Mouse (Mus musculus): ENCODE results near the gene Shb. TPM values are rescaled to one million over a fixed set of nuclear protein-coding genes. Genes with fewer than 3 reads are reported as not detected.

The Shb gene
- total and polyA plus RNA-seq, 2 experiments: 17.1 to 42.1 TPM

DNA sequence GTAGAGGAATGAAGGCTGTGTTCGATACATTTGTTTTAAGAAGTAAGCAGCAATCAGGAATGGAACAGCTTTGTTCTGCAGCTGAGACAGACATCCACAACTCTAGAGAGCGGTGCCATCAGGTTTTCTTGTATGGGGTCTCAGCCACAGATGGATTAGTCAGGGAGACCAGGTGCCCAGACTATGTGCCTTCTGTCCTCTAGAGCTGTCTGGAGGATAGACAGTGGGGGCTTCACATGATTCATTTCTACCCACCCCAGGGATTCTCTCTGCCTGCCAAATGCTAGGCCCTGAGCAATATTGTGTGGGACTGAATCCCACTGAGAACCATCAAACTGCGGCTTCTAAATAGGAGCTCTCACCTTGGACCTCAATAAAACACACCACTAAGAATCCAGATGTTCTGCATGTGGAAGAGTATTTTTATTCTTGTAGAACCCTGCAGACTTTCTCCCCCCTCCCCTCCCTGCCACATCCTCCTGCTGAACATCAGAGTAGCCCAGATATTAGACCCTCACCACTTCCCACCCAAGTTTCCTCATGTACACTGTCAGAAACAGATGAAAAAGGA is 11.3 kb upstream of the Shb start:
- H3K9ac ChIP-seq (ENCODE audit: low read depth, low read length): no peak overlapping the region
- H3K27me3 ChIP-seq (ENCODE audit: control insufficient read depth, insufficient read depth, low read length): no peaks in the 10 kb centered on the region
- no peak for DNase-seq (ENCODE audit: extremely low read depth, low read depth, low spot score)
- TF ChIP-seq POLR2A (IDR thresholded peaks at IDR 0.05; ENCODE audit: extremely low read depth, insufficient read depth, low read length) (no peak), CTCF (IDR thresholded peaks at IDR 0.05; ENCODE audit: low read depth, low read length) (no peak)
- H3K27ac ChIP-seq (replicated peaks; ENCODE audit: insufficient read depth, low read depth, low read length): no peak overlapping the region
- no peaks in the 10 kb centered on the region for H3K79me2 ChIP-seq (ENCODE audit: control insufficient read depth, insufficient read depth, low read length)
- H3K36me3 ChIP-seq (ENCODE audit: control insufficient read depth, insufficient read depth, low read length): no peaks in the 10 kb centered on the region
- H3K4me1 ChIP-seq (ENCODE audit: control insufficient read depth, insufficient read depth, low read length): no peaks in the 10 kb centered on the region
- no peak overlapping the region for H3K4me3 ChIP-seq (ENCODE audit: insufficient read depth, low read depth, low read length)
- 100% methylated on average over 3 of the region's 3 CpGs for WGBS

DNA sequence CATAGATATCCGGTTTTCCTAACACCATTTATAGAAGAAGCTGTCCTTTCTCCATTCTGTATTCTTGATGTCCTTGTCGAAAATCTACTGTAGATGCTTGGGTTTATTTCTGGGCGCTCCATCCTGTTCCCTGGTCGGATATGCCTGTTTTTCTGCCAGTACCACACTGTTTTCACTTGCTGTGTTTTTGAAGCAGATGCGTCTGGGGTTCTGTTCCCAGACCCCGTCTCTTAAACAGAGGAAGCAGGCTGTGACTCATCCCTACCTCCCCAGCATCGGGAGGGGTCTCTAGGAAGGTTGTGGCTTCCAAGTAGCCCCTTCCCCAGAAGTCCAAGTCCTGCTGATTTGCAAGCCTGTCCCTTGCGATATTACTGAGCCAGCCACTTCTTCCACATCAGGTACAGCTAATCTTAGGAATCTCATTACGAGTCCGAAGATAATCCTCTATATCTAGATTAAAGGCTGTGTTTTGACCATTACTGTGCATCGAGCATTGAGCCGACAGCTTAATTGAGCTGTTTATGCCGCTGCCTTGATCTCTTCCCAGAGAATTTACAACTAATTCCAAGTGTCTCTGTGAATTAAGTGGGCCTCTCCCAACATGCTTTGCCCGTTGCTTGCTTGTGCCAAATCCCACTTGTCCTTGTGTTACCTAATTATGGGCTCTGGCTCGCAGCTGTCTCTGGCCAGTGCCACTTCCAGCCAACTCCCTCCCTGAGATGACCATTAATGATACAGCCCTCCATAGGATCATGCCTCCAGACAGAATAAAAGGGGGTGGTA is 8.1 kb upstream of the Shb start:
- no peak overlapping the region for H3K27ac ChIP-seq (replicated peaks; ENCODE audit: insufficient read depth, low read depth, low read length)
- no peak for DNase-seq (ENCODE audit: extremely low read depth, low read depth, low spot score)
- H3K79me2 ChIP-seq (ENCODE audit: control insufficient read depth, insufficient read depth, low read length): no peaks in the 10 kb centered on the region
- no peaks in the 10 kb centered on the region for H3K27me3 ChIP-seq (ENCODE audit: control insufficient read depth, insufficient read depth, low read length)
- no peaks in the 10 kb centered on the region for H3K4me1 ChIP-seq (ENCODE audit: control insufficient read depth, insufficient read depth, low read length)
- H3K36me3 ChIP-seq (ENCODE audit: control insufficient read depth, insufficient read depth, low read length): no peaks in the 10 kb centered on the region
- H3K4me3 ChIP-seq (ENCODE audit: insufficient read depth, low read depth, low read length): no peak overlapping the region
- TF ChIP-seq POLR2A (IDR thresholded peaks at IDR 0.05; ENCODE audit: extremely low read depth, insufficient read depth, low read length) (no peak), CTCF (IDR thresholded peaks at IDR 0.05; ENCODE audit: low read depth, low read length) (no peak)
- H3K9ac ChIP-seq (ENCODE audit: low read depth, low read length): no peak overlapping the region
- whole genome bisulfite sequencing: 89% methylated on average over 15 of the region's 15 CpGs

DNA sequence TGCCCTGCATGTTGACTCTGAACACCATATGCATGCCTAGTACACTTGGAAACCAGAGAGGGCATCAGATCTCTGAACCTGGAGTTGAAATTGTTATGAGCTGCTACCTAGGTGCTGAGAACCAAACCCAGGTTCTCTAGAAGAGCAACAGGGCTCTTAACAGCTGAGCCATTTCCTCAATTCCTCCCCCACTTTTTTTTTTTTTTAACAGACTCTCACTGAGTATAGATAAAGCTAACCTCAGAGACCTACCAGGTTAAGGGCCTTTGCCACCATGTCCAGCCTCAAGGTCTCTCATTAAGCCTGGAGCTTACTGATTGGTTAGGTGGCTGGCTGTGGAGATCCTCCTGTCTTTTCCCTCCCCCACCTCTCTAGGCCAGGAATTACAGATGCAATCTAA is 6.9 kb upstream of the Shb start:
- Histone ChIP-seq H3K4me3 (ENCODE audit: insufficient read depth, low read depth, low read length) (no peak overlapping the region), H3K27me3 (ENCODE audit: control insufficient read depth, insufficient read depth, low read length) (no peaks in the 10 kb centered on the region), H3K4me1 (ENCODE audit: control insufficient read depth, insufficient read depth, low read length) (no peaks in the 10 kb centered on the region), H3K9ac (ENCODE audit: low read depth, low read length) (no peak overlapping the region), H3K79me2 (ENCODE audit: control insufficient read depth, insufficient read depth, low read length) (no peaks in the 10 kb centered on the region), H3K36me3 (ENCODE audit: control insufficient read depth, insufficient read depth, low read length) (no peaks in the 10 kb centered on the region), H3K27ac (replicated peaks; ENCODE audit: insufficient read depth, low read depth, low read length) (no peak overlapping the region)
- no peak for DNase-seq (ENCODE audit: extremely low read depth, low read depth, low spot score)
- TF ChIP-seq CTCF (IDR thresholded peaks at IDR 0.05; ENCODE audit: low read depth, low read length) (no peak), POLR2A (IDR thresholded peaks at IDR 0.05; ENCODE audit: extremely low read depth, insufficient read depth, low read length) (no peak)

DNA sequence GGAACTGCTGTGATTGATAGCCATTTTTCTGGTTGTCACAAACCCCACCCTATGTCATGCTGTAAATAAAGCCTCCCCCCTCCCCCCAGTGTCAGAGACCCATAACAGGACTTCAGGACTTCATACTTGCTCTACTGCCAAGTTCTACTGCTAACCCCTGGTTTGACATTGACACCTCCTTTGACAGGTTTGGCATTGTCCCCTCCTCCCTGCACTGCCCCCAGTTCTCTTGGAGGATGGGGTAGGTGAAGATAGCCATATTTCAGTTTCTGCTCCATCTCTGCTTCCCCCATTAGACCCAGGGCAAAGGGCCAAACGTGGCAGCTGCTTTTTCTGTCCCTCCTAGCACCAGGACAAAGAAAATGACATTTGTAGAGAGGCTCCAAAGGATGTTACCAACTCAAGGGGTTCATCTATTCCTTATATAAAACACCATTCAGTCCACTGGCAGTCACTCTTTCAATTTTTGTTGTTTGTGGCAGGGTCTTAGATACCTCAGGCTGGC is 1.2 kb upstream of the Shb start:
- H3K9ac ChIP-seq (ENCODE audit: low read depth, low read length): no peak overlapping the region
- no peak overlapping the region for H3K27ac ChIP-seq (replicated peaks; ENCODE audit: insufficient read depth, low read depth, low read length)
- peaks cover 5% of the 10 kb centered on the region for H3K4me1 ChIP-seq (ENCODE audit: control insufficient read depth, insufficient read depth, low read length)
- H3K36me3 ChIP-seq (ENCODE audit: control insufficient read depth, insufficient read depth, low read length): no peaks in the 10 kb centered on the region
- H3K4me3 ChIP-seq (ENCODE audit: insufficient read depth, low read depth, low read length): no peak overlapping the region
- TF ChIP-seq CTCF (IDR thresholded peaks at IDR 0.05; ENCODE audit: low read depth, low read length) (no peak), POLR2A (IDR thresholded peaks at IDR 0.05; ENCODE audit: extremely low read depth, insufficient read depth, low read length) (no peak)
- no peaks in the 10 kb centered on the region for H3K27me3 ChIP-seq (ENCODE audit: control insufficient read depth, insufficient read depth, low read length)
- no peak for DNase-seq (ENCODE audit: extremely low read depth, low read depth, low spot score)
- H3K79me2 ChIP-seq (ENCODE audit: control insufficient read depth, insufficient read depth, low read length): peaks cover 16% of the 10 kb centered on the region
- 73% methylated on average over 1 of the region's 1 CpGs for WGBS

DNA sequence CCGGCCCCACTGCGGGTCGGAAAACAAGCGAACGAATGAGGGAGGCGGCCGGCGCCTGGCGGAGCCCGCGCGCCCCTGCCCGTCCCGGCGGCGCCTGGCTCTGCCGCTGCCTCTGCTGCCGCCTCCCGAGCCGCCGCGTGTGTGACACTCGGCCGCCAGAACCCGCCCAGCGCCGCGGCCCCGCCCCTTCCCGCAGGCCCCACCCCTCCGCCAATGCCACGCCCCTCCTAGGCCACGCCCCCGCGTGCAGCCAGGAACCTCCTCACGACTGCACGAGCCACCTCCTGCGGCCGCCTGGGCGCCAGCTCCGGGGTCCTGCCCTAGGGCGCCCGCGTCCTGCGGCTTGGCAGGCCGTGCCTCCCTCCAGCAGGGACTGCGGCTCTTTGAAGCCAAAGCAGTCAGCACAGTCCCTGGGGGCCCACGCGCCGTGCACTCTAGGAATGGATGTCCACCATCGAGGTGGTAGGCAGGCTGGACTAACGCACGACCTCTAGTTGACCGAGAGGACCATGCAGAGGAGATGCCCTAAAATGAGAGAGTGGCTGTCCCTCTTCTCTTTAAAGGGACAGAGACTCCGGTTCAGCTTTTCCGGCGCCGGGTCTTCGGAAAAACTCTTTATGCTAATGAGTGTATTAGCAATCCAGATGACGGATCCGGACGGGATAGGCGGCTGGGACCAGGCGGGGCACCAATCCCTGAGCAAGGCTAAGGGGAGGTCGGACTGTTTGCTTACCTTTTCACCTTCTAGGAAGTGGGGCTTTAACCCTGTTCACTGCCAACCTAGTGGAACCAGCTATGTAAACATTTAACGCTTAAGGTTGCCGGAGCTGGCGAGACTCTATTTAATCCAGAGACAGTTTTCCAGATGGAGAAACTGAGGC is 1.4 kb downstream of the Shb start:
- Histone ChIP-seq H3K4me1 (ENCODE audit: control insufficient read depth, insufficient read depth, low read length) (peaks cover 19% of the 10 kb centered on the region), H3K27ac (replicated peaks; ENCODE audit: insufficient read depth, low read depth, low read length) (peak overlapping the region; percentile 92), H3K4me3 (ENCODE audit: insufficient read depth, low read depth, low read length) (peak overlapping the region; percentile 91), H3K9ac (ENCODE audit: low read depth, low read length) (peak overlapping the region; percentile 96), H3K36me3 (ENCODE audit: control insufficient read depth, insufficient read depth, low read length) (no peaks in the 10 kb centered on the region; the same call in 1 of the 2 replicates), H3K27me3 (ENCODE audit: control insufficient read depth, insufficient read depth, low read length) (no peaks in the 10 kb centered on the region), H3K79me2 (ENCODE audit: control insufficient read depth, insufficient read depth, low read length) (peaks cover 35% of the 10 kb centered on the region)
- peak; percentile 95 for DNase-seq (ENCODE audit: extremely low read depth, low read depth, low spot score)
- TF ChIP-seq POLR2A (IDR thresholded peaks at IDR 0.05; ENCODE audit: extremely low read depth, insufficient read depth, low read length): peak; percentile 90
- no peak for TF ChIP-seq CTCF (IDR thresholded peaks at IDR 0.05; ENCODE audit: low read depth, low read length)
- under 1% methylated on average over 68 of the region's 68 CpGs for WGBS

All from liver, adult 2 months (tissue).